Mouse (Mus musculus) CH12.LX (cell line): ENCODE measurements at regions not wholly inside any gene's neighbourhood (a gene's known extent, or its start where the extent isn't known, plus 50 kb on each side); places are given as distances from the start of the nearest gene placed in this dataset.

Experiments used
- DNase-seq: peaks from one replicate; pipeline ENCODE4 v3.0.0-alpha.2; 2013; ENCODE audit errors: extremely low read depth
- H3K27ac ChIP-seq: 2 replicates; pipeline ENCODE4 v1.5.1; 2012; ENCODE audit warnings: low read depth, mild to moderate bottlenecking, control low read depth, moderate library complexity; ENCODE audit not compliant: insufficient read depth
- H3K27me3 ChIP-seq: replicated peaks from 2 replicates; pipeline ENCODE3; 2012; ENCODE audit warnings: inconsistent platforms
- H3K36me3 ChIP-seq, 2 experiments: replicated peaks in 1 of 2; 2 replicates each; pipeline versions ENCODE3 to v1.6.1; 2012; ENCODE audit warnings: inconsistent platforms in 1 of 2, low read length in 1 of 2, mild to moderate bottlenecking in 1 of 2, mixed read lengths in 1 of 2, moderate library complexity in 1 of 2; ENCODE audit not compliant: control insufficient read depth in 1 of 2, insufficient read depth in 1 of 2
- H3K4me1 ChIP-seq, 2 experiments: 2 replicates each; pipeline ENCODE4 v1.6.1; 2012; ENCODE audit warnings: inconsistent platforms in 1 of 2, moderate library complexity in 1 of 2; ENCODE audit not compliant: insufficient read depth in 2 of 2, control insufficient read depth in 1 of 2
- H3K4me2 ChIP-seq: 2 replicates; pipeline ENCODE4 v1.6.1; 2012; ENCODE audit warnings: low read depth, mild to moderate bottlenecking, control low read depth; ENCODE audit not compliant: poor library complexity, insufficient read depth, severe bottlenecking
- H3K4me3 ChIP-seq, 3 experiments: fragments of 150-350 bp in 1 of 3; sonication (generic) in 1 of 3; replicated peaks in 1 of 3; 2 replicates each; pipeline versions ENCODE3 to v1.5.1; 2011 to 2012; ENCODE audit warnings: low read depth in 2 of 3, low read length in 2 of 3, mild to moderate bottlenecking in 2 of 3, moderate library complexity in 2 of 3, control low read depth in 1 of 3, improper control_type of control experiment in 1 of 3, inconsistent platforms in 1 of 3, mixed read lengths in 1 of 3; ENCODE audit not compliant: poor library complexity in 1 of 3
- H3K79me2 ChIP-seq: replicated peaks from 2 replicates; pipeline ENCODE4 v1.6.1; 2012; ENCODE audit warnings: mild to moderate bottlenecking, moderate library complexity; ENCODE audit not compliant: control insufficient read depth, poor library complexity, insufficient read depth, severe bottlenecking; ENCODE audit errors: extremely low read depth
- H3K9ac ChIP-seq: 2 replicates; pipeline ENCODE4 v1.6.1; 2012; ENCODE audit warnings: low read depth, mild to moderate bottlenecking, control low read depth, moderate library complexity; ENCODE audit not compliant: insufficient read depth
- H3K9me3 ChIP-seq: replicated peaks from 2 replicates; pipeline ENCODE3; 2012; ENCODE audit warnings: low read length, inconsistent platforms, mixed read lengths
- BHLHE40 ChIP-seq: IDR thresholded peaks from 2 replicates; pipeline ENCODE4 v1.6.1; 2011; ENCODE audit warnings: mild to moderate bottlenecking, low read depth, low read length, improper control_type of control experiment
- CHD1 ChIP-seq: IDR thresholded peaks from 2 replicates; pipeline ENCODE4 v1.6.1; 2012; ENCODE audit warnings: low read depth, low read length, improper control_type of control experiment, inconsistent platforms
- CHD2 ChIP-seq: IDR thresholded peaks from 2 replicates; pipeline ENCODE4 v1.6.1; 2011; ENCODE audit warnings: low read length, improper control_type of control experiment
- E2F4 ChIP-seq: IDR thresholded peaks from 2 replicates; pipeline ENCODE4 v1.6.1; 2011; ENCODE audit warnings: low read depth, low read length, improper control_type of control experiment; ENCODE audit not compliant: insufficient replicate concordance
- ELF1 ChIP-seq: IDR thresholded peaks from 2 replicates; pipeline ENCODE4 v1.6.1; 2014; ENCODE audit warnings: low read depth, mild to moderate bottlenecking, inconsistent platforms, low read length, improper control_type of control experiment
- EP300 ChIP-seq: IDR thresholded peaks from 2 replicates; pipeline ENCODE4 v1.6.1; 2011; ENCODE audit warnings: low read length, improper control_type of control experiment
- ETS1 ChIP-seq: conservative IDR thresholded peaks from 2 replicates; pipeline ENCODE4 v1.6.1; 2012; ENCODE audit warnings: low read depth, mild to moderate bottlenecking, inconsistent platforms, low read length, improper control_type of control experiment, moderate library complexity
- GABPA ChIP-seq: IDR thresholded peaks from 2 replicates; pipeline ENCODE4 v1.6.1; 2012; ENCODE audit warnings: low read depth, low read length, improper control_type of control experiment, inconsistent platforms; ENCODE audit not compliant: insufficient replicate concordance
- JUN ChIP-seq: IDR thresholded peaks from 2 replicates; pipeline ENCODE4 v1.6.1; 2011; ENCODE audit warnings: low read depth, mild to moderate bottlenecking, low read length, improper control_type of control experiment, moderate library complexity; ENCODE audit not compliant: insufficient read depth
- JUND ChIP-seq: conservative IDR thresholded peaks from 2 replicates; pipeline ENCODE4 v1.6.1; 2011; ENCODE audit warnings: low read depth, low read length, improper control_type of control experiment
- KAT2A ChIP-seq: IDR thresholded peaks from 2 replicates; pipeline ENCODE4 v1.6.1; 2012; ENCODE audit warnings: low read length, improper control_type of control experiment, inconsistent platforms; ENCODE audit not compliant: insufficient replicate concordance
- MAZ ChIP-seq: IDR thresholded peaks from 2 replicates; pipeline ENCODE4 v1.6.1; 2012; ENCODE audit warnings: low read depth, mild to moderate bottlenecking, inconsistent platforms, low read length, improper control_type of control experiment, moderate library complexity
- MXI1 ChIP-seq: IDR thresholded peaks from 2 replicates; pipeline ENCODE4 v1.6.1; 2011; ENCODE audit warnings: mild to moderate bottlenecking, low read depth, low read length, improper control_type of control experiment
- MYC ChIP-seq: IDR thresholded peaks from 2 replicates; pipeline ENCODE4 v1.6.1; 2011; ENCODE audit warnings: low read depth, mild to moderate bottlenecking, improper control_type of control experiment, low read length
- NRF1 ChIP-seq: IDR thresholded peaks from 2 replicates; pipeline ENCODE4 v1.6.1; 2014; ENCODE audit warnings: low read depth, mild to moderate bottlenecking, inconsistent platforms, low read length, improper control_type of control experiment, moderate library complexity
- POLR2A ChIP-seq: IDR thresholded peaks from 2 replicates; pipeline ENCODE4 v1.6.1; 2011; ENCODE audit warnings: low read depth, mild to moderate bottlenecking, improper control_type of control experiment, low read length
- POLR2AphosphoS2 ChIP-seq: IDR thresholded peaks from 2 replicates; pipeline ENCODE4 v1.6.1; 2011; ENCODE audit warnings: low read depth, low read length, improper control_type of control experiment
- RAD21 ChIP-seq: IDR thresholded peaks from 2 replicates; pipeline ENCODE4 v1.6.1; 2011; ENCODE audit warnings: low read depth, mild to moderate bottlenecking, low read length, improper control_type of control experiment, moderate library complexity
- RCOR1 ChIP-seq: conservative IDR thresholded peaks from 2 replicates; pipeline ENCODE4 v1.6.1; 2012; ENCODE audit warnings: low read depth, mild to moderate bottlenecking, inconsistent platforms, low read length, improper control_type of control experiment
- SMC3 ChIP-seq: IDR thresholded peaks from 2 replicates; pipeline ENCODE4 v1.6.1; 2011; ENCODE audit warnings: low read depth, low read length, improper control_type of control experiment
- TCF12 ChIP-seq: IDR thresholded peaks from 2 replicates; pipeline ENCODE4 v1.6.1; 2014; ENCODE audit warnings: low read depth, mild to moderate bottlenecking, inconsistent platforms, low read length, improper control_type of control experiment
- USF2 ChIP-seq: conservative IDR thresholded peaks from 2 replicates; pipeline ENCODE4 v1.6.1; 2011; ENCODE audit warnings: low read depth, low read length, improper control_type of control experiment
- ZC3H11A ChIP-seq: IDR thresholded peaks from 2 replicates; pipeline ENCODE4 v1.6.1; 2012; ENCODE audit warnings: low read depth, mild to moderate bottlenecking, inconsistent platforms, low read length, improper control_type of control experiment
- ZKSCAN1 ChIP-seq: IDR thresholded peaks from 2 replicates; pipeline ENCODE4 v1.6.1; 2012; ENCODE audit warnings: low read depth, inconsistent platforms, low read length, improper control_type of control experiment, borderline replicate concordance
- ZMIZ1 ChIP-seq: IDR thresholded peaks from 2 replicates; pipeline ENCODE4 v1.6.1; 2012; ENCODE audit warnings: low read depth, mild to moderate bottlenecking, inconsistent platforms, low read length, improper control_type of control experiment
- dilution Hi-C: fragments of 300-500 bp; cut with MboI; formaldehyde crosslinking; loops from 2 replicates; pipeline ENCODE4 v1.14.3; 2020; ENCODE audit warnings: low sequenced_read_pairs; ENCODE audit not compliant: extremely low pct_unique_long_range_greater_than_20kb, extremely low pct_ligation_motif_present
- in situ Hi-C: fragments of 300-500 bp; cut with MboI; formaldehyde crosslinking; loops from 3 replicates; pipeline ENCODE4 v1.14.3; 2019; ENCODE audit warnings: low sequenced_read_pairs, low pct_ligation_motif_present, low pct_unique_long_range_greater_than_20kb, mixed read lengths

- Histone ChIP-seq H3K4me2 (no peak overlapping the region), H3K27ac (no peak overlapping the region), H3K36me3 (no peaks in the 10 kb centered on the region), H3K9ac (no peak overlapping the region), H3K9me3 (no peaks in the 10 kb centered on the region), H3K79me2 (no peaks in the 10 kb centered on the region), H3K4me3 (no peak overlapping the region), H3K4me1 (peaks cover 0 to 7% of the 10 kb centered on the region in 2 experiments; a peak in 2 of 4 replicates), H3K27me3 (peaks cover 44% of the 10 kb centered on the region)
- dilution Hi-C loops (no loop called here), in situ Hi-C loops (no loop called here)
- no peak for DNase-seq
- TF ChIP-seq MAZ (no peak), MYC (no peak), ETS1 (no peak), EP300 (no peak), SMC3 (no peak), POLR2AphosphoS2 (no peak), CHD1 (no peak), JUN (no peak), JUND (no peak), BHLHE40 (no peak), GABPA (no peak), MXI1 (no peak), ZKSCAN1 (no peak), TCF12 (no peak)
Measured at GRCm38 (mm10) chr2:180399651-180400513, 56.2 kb upstream of the Slco4a1 start.

- H3K27me3 ChIP-seq = peaks cover 50% of the 10 kb centered on the region
- TF ChIP-seq ZC3H11A = no peak
- TF ChIP-seq BHLHE40 = no peak
- TF ChIP-seq ELF1 = no peak
- TF ChIP-seq MAZ = no peak
- no peak for TF ChIP-seq ETS1
- no peak for TF ChIP-seq KAT2A
- no peak for TF ChIP-seq NRF1
- TF ChIP-seq USF2 = no peak
- TF ChIP-seq RCOR1 = no peak
- TF ChIP-seq POLR2A = no peak
- no peak for TF ChIP-seq CHD2
- TF ChIP-seq MYC = no peak
- no peak for TF ChIP-seq RAD21
- TF ChIP-seq E2F4 = no peak
- TF ChIP-seq POLR2AphosphoS2 = no peak
- TF ChIP-seq ZMIZ1 = no peak
- dilution Hi-C loops = no loop called here
- H3K4me1 ChIP-seq = peaks cover 0 to 7% of the 10 kb centered on the region in 2 experiments; a peak in 2 of 4 replicates
- H3K4me2 ChIP-seq = no peak overlapping the region
- no peaks in the 10 kb centered on the region for H3K79me2 ChIP-seq
- no peak overlapping the region for H3K27ac ChIP-seq
- H3K36me3 ChIP-seq = no peaks in the 10 kb centered on the region
- H3K9ac ChIP-seq = no peak overlapping the region
- H3K9me3 ChIP-seq = no peaks in the 10 kb centered on the region
- DNase-seq = no peak
- in situ Hi-C loops = no loop called here
- H3K4me3 ChIP-seq = no peak overlapping the region
Measured at GRCm38 (mm10) chr2:180398851-180399447, 57.1 kb upstream of the Slco4a1 start.
